Mouse (Mus musculus): Measurements from ENCODE around the gene Vps72. TPM values are rescaled to one million over a fixed set of nuclear protein-coding genes. Genes with fewer than 3 reads are reported as not detected.

Gene Vps72
- 112 TPM for polyA plus RNA-seq (2017; shearing (Covaris generic))

DNA sequence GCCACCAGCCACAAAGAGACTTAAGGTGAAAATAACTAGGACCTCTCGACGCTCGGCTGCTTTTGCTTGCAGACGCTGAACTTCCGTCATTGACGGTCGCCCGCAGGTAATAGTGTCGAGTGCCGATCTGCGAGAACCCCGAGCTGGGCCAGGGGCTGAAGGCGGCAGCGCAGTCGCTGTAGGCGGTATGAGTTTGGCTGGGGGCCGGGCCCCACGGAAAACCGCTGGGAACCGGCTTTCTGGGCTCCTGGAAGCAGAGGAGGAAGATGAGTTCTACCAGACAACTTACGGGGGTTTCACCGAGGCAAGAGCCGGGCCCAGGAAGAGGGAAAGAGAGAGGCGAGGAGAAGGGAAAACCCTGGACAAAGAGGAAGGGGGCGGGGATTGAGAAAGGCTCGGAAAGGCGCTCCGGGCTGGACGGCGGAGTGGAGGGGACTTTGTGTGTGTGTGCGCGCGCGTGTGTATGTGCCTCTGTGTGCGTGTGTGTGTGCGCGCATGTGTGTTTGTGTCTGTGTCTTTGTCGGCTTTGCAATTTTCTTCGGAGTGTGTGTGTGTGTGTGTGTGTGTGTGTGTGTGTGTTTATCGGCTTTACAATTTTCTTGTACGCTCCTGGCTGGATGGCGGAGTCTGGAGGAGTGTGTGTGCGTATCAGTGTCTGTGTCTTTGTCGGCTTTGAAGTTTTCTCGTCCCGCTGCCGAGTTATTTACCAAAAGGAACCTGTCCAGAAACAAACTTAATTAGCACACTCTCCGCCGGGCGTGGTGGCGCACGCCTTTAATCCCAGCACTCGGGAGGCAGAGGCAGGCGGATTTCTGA lies at the start of gene Vps72:
Vps72 (plus strand) TSS at position 112 of the 816 bp plus-strand sequence.

DNA sequence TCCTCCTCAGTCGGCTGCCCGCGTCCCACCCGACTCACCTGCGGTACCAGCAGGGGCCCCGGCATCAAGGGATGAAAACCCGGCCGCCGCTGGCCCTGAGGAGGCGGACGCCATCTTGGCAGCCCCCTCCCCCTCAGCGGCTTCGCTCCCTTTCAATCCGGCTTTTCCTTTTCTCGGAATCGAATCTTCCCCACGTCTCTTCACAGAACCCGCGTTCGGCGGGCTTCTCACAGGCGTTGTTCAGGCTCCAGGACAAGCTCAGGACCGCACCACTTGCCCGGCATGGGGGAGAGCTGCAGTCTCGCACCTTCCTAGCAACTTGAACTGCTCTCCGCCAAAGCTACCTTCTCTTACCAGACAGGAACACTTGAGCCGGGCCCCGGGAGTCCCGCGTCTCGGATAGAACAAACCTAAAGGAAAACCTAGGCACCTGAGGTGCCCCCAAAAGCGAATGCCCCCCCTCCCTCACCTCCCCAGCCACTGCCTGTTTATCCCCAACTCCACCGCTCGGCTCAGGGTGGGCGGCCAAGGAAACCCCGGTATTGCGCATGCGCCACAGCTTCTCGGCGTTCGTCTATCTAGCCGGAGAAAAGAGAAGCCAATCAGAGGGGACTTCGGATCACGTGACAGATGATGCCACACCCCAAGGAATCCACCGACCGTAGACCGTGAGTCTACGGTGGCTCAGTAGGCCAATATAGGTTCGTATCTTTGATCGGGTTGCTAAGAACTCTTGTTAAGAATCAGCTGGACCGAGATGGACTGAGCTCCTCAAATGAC lies 4.3 kb upstream of the Vps72 start, which contains the start of gene Pip5k1a:
Pip5k1a (minus strand) TSS at position 593 of the 780 bp plus-strand sequence.

DNA sequence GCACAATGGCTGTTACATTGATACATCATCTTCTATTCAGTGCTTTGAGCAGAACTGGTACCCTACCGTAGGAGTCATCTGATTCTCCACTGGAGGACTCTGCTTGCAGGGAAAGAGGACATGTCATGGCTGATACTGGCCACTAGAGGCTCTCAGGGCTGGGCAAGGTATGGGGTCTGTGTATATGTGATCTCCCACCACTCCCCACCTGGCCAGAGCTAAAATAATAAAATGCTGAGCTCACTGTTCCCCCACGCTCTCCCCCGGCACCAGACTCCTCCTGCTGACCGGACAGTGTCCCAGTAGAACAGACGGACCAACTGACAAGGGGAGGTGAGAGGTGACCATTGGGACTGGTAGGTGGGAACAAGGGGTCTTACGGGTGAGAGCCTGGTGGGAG lies 13.4 kb downstream of the Vps72 start, which contains the start of gene Tmod4:
Tmod4 (plus strand) TSS at position 231 of the 400 bp plus-strand sequence.

DNA sequence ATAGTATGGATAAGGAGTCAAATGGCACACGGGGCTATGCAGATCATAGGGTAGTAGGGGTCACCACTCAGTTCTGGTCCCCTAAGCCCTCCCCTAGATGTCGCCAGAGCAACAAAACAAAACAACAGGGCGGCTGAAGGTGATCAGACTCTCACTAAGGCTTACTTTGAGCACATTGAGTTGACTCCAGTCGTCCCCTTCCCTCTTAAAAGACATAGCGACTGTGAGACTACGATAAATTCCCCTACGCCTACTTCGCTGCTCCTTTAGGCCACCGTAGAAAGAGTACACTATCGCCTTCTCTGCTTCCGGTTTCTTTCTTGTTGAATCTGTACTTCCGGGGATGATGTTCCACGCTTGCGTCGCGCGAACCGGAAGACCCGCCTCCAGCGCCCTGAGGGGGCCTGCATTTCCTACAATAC lies 22.9 kb downstream of the Vps72 start, which contains the start of the genes Scnm1 and Lysmd1:
Scnm1 (minus strand) TSS at position 332 of the 422 bp plus-strand sequence.
Lysmd1 (plus strand) TSS at position 409 of the 422 bp plus-strand sequence.

DNA sequence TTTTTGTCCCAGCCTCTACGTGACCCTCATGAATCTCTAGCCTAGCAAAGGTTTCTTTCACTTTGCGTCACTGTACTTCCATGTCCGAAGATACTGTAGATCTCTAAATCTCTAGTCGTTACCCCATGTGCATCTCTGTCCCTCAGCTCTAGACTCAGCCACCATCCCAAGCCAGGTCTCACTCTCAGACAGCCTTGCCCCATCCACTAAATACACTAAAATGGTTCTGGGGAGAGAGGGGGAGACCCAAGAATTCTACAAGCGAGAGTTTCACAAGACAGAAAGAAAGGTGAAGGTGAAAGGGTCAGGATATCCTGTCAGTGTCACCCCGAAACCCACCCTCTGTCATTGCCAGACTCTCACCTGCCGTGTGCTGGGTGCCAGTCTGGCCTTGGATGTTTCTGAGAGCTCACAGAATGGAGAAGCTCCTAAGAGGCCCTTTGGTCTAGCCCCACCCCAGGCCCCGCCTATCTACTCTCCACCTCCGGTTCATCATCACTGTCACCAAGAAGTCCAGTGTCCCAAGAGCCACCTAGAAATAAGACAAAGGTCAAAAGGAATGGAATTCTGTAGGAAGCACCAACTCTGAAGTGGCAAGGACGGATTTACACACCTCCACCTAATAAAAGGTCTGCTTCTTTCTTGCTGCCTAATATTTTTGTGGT lies 31.3 kb downstream of the Vps72 start, which contains the start of gene Tnfaip8l2:
Tnfaip8l2 (minus strand) TSS at position 409 of the 665 bp plus-strand sequence.

DNA sequence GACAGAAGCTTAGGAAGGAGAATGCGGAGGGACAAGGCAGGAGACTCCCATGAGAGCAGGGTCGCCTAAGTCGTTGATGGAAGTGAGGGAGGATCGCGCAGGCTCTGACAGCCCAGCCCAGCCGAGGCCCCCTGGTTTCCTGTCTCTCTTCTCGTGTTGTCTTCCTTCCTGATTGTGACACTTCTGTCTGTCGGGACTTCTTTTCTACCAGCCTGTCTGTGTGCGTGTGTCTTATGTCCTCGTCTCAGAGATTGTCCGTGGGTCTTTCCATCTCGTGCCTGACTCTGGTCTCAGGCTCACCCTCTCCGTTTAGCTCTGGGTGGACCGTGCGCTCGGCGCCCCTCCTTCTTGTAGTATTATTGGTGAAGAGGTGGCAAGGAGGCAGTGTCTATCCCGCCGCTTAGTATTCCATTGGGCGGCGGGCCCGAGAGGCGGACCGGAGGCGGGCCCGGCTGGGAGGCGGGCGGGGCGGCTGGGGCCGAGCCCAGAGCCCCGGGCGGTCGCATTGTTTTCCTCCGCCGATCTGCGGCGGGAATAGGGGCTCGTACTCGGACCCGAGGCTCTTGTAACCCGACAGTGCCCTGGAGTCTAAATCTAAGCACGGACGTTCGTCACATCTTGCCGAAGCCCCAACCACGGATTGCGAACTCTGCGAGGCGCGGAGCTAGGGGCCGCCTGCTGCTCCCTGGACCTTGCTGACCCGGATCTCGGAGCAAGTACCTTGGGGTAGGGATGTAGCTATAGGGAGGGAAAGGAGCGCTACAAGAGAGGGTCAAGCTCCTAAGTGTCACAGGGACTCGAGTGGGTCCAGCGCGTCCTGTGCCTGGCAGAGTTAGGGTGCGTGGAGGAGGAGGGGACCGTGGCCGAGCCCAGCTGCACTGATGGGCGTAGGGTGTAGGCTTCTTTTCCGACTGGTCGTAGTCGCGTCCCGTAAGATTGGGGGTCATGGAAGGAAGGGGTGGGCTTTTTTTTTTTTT lies 49.5 kb downstream of the Vps72 start, which contains the start of gene Sema6c:
Sema6c (plus strand) TSS at position 471 of the 977 bp plus-strand sequence.

Other genes starting within 250 kb of the Vps72 start
- gene Psmb4, start 224.1 kb upstream of the Vps72 start, polyA plus RNA-seq (2017; shearing (Covaris generic)), result 324 TPM
- gene Selenbp1, start 178.0 kb upstream of the Vps72 start, polyA plus RNA-seq (2017; shearing (Covaris generic)), result 3.7 TPM
- 29.2 TPM for gene Rfx5, start 156.9 kb upstream of the Vps72 start, polyA plus RNA-seq (2017; shearing (Covaris generic))
- 22.1 TPM for gene Pi4kb, start 136.3 kb upstream of the Vps72 start, polyA plus RNA-seq (2017; shearing (Covaris generic))
- gene Zfp687, start 95.6 kb upstream of the Vps72 start, polyA plus RNA-seq (2017; shearing (Covaris generic)), result 62.6 TPM
- gene Psmd4, start 68.4 kb upstream of the Vps72 start, polyA plus RNA-seq (2017; shearing (Covaris generic)), result 295 TPM
- gene Pip5k1a, start 4.1 kb upstream of the Vps72 start, polyA plus RNA-seq (2017; shearing (Covaris generic)), result 26.5 TPM
- gene Tmod4, start 13.5 kb downstream of the Vps72 start, polyA plus RNA-seq (2017; shearing (Covaris generic)), result 1.5 TPM
- gene Scnm1, start 23.0 kb downstream of the Vps72 start, polyA plus RNA-seq (2017; shearing (Covaris generic)), result 106 TPM
- gene Lysmd1, start 23.1 kb downstream of the Vps72 start, polyA plus RNA-seq (2017; shearing (Covaris generic)), result 31.8 TPM
- 230 TPM for gene Tnfaip8l2, start 31.3 kb downstream of the Vps72 start, polyA plus RNA-seq (2017; shearing (Covaris generic))
- 2.2 TPM for gene Sema6c, start 49.4 kb downstream of the Vps72 start, polyA plus RNA-seq (2017; shearing (Covaris generic))
- 29.6 TPM for gene Gabpb2, start 106.9 kb downstream of the Vps72 start, polyA plus RNA-seq (2017; shearing (Covaris generic))
- 405 TPM for gene Cdc42se1, start 117.7 kb downstream of the Vps72 start, polyA plus RNA-seq (2017; shearing (Covaris generic))
- 7.6 TPM for gene Mllt11, start 121.1 kb downstream of the Vps72 start, polyA plus RNA-seq (2017; shearing (Covaris generic))
- 1.3 TPM for gene Gm128, start 130.6 kb downstream of the Vps72 start, polyA plus RNA-seq (2017; shearing (Covaris generic))
- gene Bnipl, start 140.2 kb downstream of the Vps72 start, polyA plus RNA-seq (2017; shearing (Covaris generic)), result 0.19 TPM
- 29.0 TPM for gene Mindy1, start 170.3 kb downstream of the Vps72 start, polyA plus RNA-seq (2017; shearing (Covaris generic))
- 7.9 TPM for gene Prune1, start 171.1 kb downstream of the Vps72 start, polyA plus RNA-seq (2017; shearing (Covaris generic))
- 0.41 TPM for gene Anxa9, start 196.2 kb downstream of the Vps72 start, polyA plus RNA-seq (2017; shearing (Covaris generic))
- gene Cers2, start 203.8 kb downstream of the Vps72 start, polyA plus RNA-seq (2017; shearing (Covaris generic)), result 228 TPM
- gene Setdb1, start 246.2 kb downstream of the Vps72 start, polyA plus RNA-seq (2017; shearing (Covaris generic)), result 38.1 TPM